Mouse (Mus musculus) embryonic facial prominence, embryonic 12.5 days (tissue): Measurements from ENCODE around the gene AU040320. TPM values are rescaled to one million over a fixed set of nuclear protein-coding genes. Genes with fewer than 3 reads are reported as not detected.

Experiments
- ATAC-seq: fragments of 200-750 bp; cut with Nextera tagmentation; 2 replicates; pipeline ENCODE4 v1.8.0; 2017; ENCODE audit not compliant: insufficient number of reproducible peaks, insufficient read depth, low FRiP score, low TSS enrichment
- H3K27ac ChIP-seq: fragments of 300-500 bp; sonication (generic); 2 replicates; pipeline ENCODE4 v1.5.1; 2016; ENCODE audit warnings: mild to moderate bottlenecking
- H3K27me3 ChIP-seq: fragments of 300-500 bp; sonication (generic); 2 replicates; pipeline ENCODE4 v1.6.1; 2016; ENCODE audit warnings: mild to moderate bottlenecking, moderate library complexity
- H3K36me3 ChIP-seq: fragments of 300-500 bp; sonication (generic); 2 replicates; pipeline ENCODE4 v1.6.1; 2016; ENCODE audit warnings: mild to moderate bottlenecking
- H3K4me1 ChIP-seq: fragments of 300-500 bp; sonication (generic); 2 replicates; pipeline ENCODE4 v1.6.1; 2016
- H3K4me2 ChIP-seq: fragments of 300-500 bp; sonication (generic); replicated peaks from 2 replicates; pipeline ENCODE4 v1.6.1; 2016; ENCODE audit warnings: mild to moderate bottlenecking, moderate library complexity
- H3K4me3 ChIP-seq: fragments of 300-500 bp; sonication (generic); 2 replicates; pipeline ENCODE4 v1.5.1; 2016; ENCODE audit warnings: mild to moderate bottlenecking
- H3K9ac ChIP-seq: fragments of 300-500 bp; sonication (generic); 2 replicates; pipeline ENCODE4 v1.6.1; 2016; ENCODE audit warnings: mild to moderate bottlenecking, moderate library complexity
- H3K9me3 ChIP-seq: fragments of 300-500 bp; sonication (generic); 2 replicates; pipeline ENCODE4 v1.6.1; 2016; ENCODE audit warnings: mild to moderate bottlenecking, moderate library complexity
- WGBS: fragments of 180-500 bp; shearing (Covaris S2); methylation state at CpG from one replicate; pipeline ENCODE4 v1.1.7; 2016; 5-methylcytosine and 5-hydroxymethylcytosine counted together
- polyA plus RNA-seq: library from polyadenylated mRNA; unstranded; fragments of >200 nt; fragmentation: Nextera tagmentation; extraction: Ambion mirVana; gene quantifications from 2 replicates; pipeline ENCODE4 v1.2.1, GENCODE M21; 2016

AU040320 gene
- polyA plus RNA-seq, 1 experiment from 2014 or later, result 18.1 TPM

DNA sequence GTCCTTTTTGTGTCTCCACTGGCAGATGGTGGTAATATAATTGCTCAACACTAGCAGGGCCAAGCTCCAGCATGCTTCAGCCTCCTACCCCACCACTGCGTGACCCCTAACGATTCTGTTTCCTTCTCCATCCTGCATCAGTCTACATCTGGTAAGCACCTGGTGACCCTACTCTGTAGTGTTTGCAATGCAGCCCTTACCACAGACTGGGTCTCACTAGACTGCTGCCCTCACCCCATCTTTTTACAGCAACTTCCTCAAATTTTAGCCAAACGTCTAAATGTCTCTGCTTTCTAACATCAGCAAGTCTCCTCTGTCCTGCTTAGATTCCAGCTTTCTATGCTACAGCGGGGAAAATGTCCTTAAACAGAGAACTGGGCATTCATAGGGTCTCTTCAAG lies 17.5 kb downstream of the AU040320 start:
- no peaks in the 10 kb centered on the region for H3K9me3 ChIP-seq
- H3K9ac ChIP-seq, result no peak overlapping the region
- WGBS, result 65% methylated on average over 4 of the region's 4 CpGs
- no peak overlapping the region for H3K4me3 ChIP-seq
- ATAC-seq, result no peak
- H3K36me3 ChIP-seq, result peaks cover 5% of the 10 kb centered on the region; the same call in 1 of the 2 replicates
- no peaks in the 10 kb centered on the region for H3K4me1 ChIP-seq
- H3K27me3 ChIP-seq, result no peaks in the 10 kb centered on the region
- no peak overlapping the region for H3K27ac ChIP-seq
- H3K4me2 ChIP-seq, result no peak overlapping the region

- Histone ChIP-seq H3K4me2 (no peak overlapping the region), H3K27ac (no peak overlapping the region), H3K9me3 (no peaks in the 10 kb centered on the region), H3K9ac (no peak overlapping the region), H3K4me1 (peaks cover 4% of the 10 kb centered on the region; the same call in 1 of the 2 replicates), H3K27me3 (no peaks in the 10 kb centered on the region), H3K4me3 (no peak overlapping the region), H3K36me3 (peaks cover 5% of the 10 kb centered on the region; the same call in 1 of the 2 replicates)
- 93% methylated on average over 6 of the region's 6 CpGs for WGBS
- ATAC-seq, result no peak
These were observed 20.5 kb downstream of the AU040320 start for GRCm38 (mm10) chr4:126773871-126774270.

DNA sequence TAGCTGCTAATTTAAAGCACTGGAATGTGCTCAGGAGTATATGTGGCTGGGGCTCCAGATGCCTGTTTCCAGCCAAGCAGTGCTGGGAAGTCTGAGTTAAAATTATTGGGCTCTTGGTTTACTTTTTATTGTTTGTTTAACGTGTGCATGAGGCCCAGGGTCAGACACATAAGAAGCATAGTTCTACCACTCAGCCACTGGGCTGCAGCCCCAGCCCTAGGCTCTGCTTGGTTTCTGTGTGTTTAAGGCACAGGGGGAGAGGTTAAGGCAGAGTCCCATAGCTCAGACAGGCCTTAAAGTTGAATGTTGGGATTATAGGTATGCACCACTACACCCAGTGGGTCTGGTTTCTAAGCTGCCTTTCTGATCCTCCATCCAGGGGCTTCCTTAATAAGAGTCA lies 21.8 kb downstream of the AU040320 start:
- Histone ChIP-seq H3K9ac (no peak overlapping the region), H3K9me3 (no peaks in the 10 kb centered on the region), H3K27me3 (no peaks in the 10 kb centered on the region), H3K4me2 (no peak overlapping the region), H3K4me3 (no peak overlapping the region), H3K4me1 (peaks cover 9% of the 10 kb centered on the region; the same call in 1 of the 2 replicates), H3K36me3 (peaks cover 5% of the 10 kb centered on the region; the same call in 1 of the 2 replicates), H3K27ac (no peak overlapping the region)
- WGBS, result 72% methylated on average over 1 of the region's 1 CpGs
- ATAC-seq, result no peak

DNA sequence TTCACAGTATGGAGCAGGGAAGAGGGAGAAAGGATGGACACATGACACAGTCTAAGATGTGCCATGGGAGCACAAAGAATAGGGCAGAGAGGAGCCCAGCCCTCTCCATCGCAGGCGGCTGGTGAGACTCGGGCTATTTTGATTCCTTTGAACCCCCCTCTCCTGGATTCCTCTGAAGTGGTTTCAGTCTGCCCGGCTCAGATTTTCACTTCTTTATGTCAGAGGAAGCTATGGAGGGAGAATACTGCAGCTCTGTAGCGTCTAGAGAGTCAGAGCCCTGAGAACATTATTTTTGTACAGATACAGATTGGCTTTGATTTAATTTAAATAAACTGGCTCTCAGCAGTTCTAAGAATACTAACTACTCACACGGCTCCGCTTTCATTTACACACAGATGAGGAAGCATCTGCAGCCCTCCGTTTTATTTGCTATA lies 25.8 kb downstream of the AU040320 start:
- no peak overlapping the region for H3K9ac ChIP-seq
- peak overlapping the region; percentile 41 for H3K27ac ChIP-seq
- H3K4me1 ChIP-seq, result peaks cover 18% of the 10 kb centered on the region
- no peaks in the 10 kb centered on the region for H3K9me3 ChIP-seq
- H3K36me3 ChIP-seq, result no peaks in the 10 kb centered on the region
- 41% methylated on average over 8 of the region's 8 CpGs for WGBS
- ATAC-seq, result no peak
- no peak overlapping the region for H3K4me2 ChIP-seq
- H3K27me3 ChIP-seq, result no peaks in the 10 kb centered on the region
- no peak overlapping the region for H3K4me3 ChIP-seq

GRCm38 (mm10) chr4:126779826-126780775 lies 26.8 kb downstream of the AU040320 start:
- ATAC-seq, result no peak
- WGBS, result 66% methylated on average over 12 of the region's 12 CpGs

DNA sequence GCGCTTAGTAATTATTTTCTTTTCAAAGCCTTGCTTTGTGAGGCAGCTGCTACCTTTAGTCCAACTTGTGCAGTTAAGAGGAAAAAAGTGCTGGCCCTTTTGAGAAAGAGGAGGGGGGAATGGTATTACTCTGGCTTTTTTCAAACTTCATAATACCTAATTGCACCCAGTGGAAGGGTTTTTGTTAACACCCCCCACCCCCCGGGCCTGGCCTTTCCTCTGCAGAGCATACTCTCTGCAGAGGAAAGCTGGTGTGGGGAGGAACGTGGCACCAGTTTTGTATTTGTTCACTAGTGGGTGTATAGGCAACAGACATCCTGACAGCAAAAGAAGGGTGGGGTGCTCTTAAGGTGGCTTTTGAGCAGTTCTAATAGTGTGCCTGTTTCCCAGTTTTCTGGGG lies 28.5 kb downstream of the AU040320 start:
- Histone ChIP-seq H3K9me3 (no peaks in the 10 kb centered on the region), H3K27ac (no peak overlapping the region), H3K36me3 (no peaks in the 10 kb centered on the region), H3K9ac (no peak overlapping the region), H3K4me2 (no peak overlapping the region), H3K4me1 (peaks cover 18% of the 10 kb centered on the region), H3K4me3 (no peak overlapping the region), H3K27me3 (no peaks in the 10 kb centered on the region)
- ATAC-seq, result no peak
- 60% methylated on average over 3 of the region's 3 CpGs for WGBS

More at GRCm38 (mm10) chr4:126779826-126780775, 26.8 kb downstream of the AU040320 start:
- no peaks in the 10 kb centered on the region for H3K27me3 ChIP-seq
- no peak overlapping the region for H3K27ac ChIP-seq
- no peaks in the 10 kb centered on the region for H3K9me3 ChIP-seq
- peaks cover 18% of the 10 kb centered on the region for H3K4me1 ChIP-seq
- no peak overlapping the region for H3K4me2 ChIP-seq
- H3K36me3 ChIP-seq, result no peaks in the 10 kb centered on the region
- no peak overlapping the region for H3K9ac ChIP-seq
- no peak overlapping the region for H3K4me3 ChIP-seq

GRCm38 (mm10) chr4:126782512-126782911 lies 29.2 kb downstream of the AU040320 start:
- H3K4me2 ChIP-seq, result no peak overlapping the region
- no peak overlapping the region for H3K4me3 ChIP-seq
- H3K36me3 ChIP-seq, result no peaks in the 10 kb centered on the region
- 79% methylated on average over 8 of the region's 8 CpGs for WGBS
- peaks cover 18% of the 10 kb centered on the region for H3K4me1 ChIP-seq
- H3K9ac ChIP-seq, result no peak overlapping the region
- H3K27ac ChIP-seq, result no peak overlapping the region
- no peak for ATAC-seq
- no peaks in the 10 kb centered on the region for H3K27me3 ChIP-seq
- no peaks in the 10 kb centered on the region for H3K9me3 ChIP-seq

DNA sequence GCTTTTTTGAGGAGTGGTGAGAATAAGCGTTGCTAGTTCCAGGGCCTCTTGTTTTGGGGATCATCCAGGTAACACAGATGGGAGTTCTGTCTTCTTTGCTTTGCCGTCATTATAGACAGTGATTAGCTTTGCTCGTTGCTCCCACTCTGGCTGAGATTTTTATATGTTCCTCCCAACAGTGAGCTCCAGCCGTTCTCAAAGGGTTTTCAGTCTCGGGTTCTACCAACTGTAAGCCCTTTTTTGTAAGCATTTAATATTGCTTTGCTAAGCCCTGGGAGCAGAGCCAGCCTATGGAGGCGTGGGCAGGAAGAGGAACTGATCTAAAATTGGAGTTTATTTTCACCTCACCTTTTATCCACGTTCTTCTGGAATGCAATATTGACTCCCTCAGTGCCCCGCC lies 29.7 kb downstream of the AU040320 start:
- no peak for ATAC-seq
- no peaks in the 10 kb centered on the region for H3K27me3 ChIP-seq
- H3K27ac ChIP-seq, result no peak overlapping the region
- H3K4me3 ChIP-seq, result no peak overlapping the region
- H3K36me3 ChIP-seq, result no peaks in the 10 kb centered on the region
- no peak overlapping the region for H3K9ac ChIP-seq
- no peak overlapping the region for H3K4me2 ChIP-seq
- H3K4me1 ChIP-seq, result peaks cover 18% of the 10 kb centered on the region
- WGBS, result 76% methylated on average over 8 of the region's 8 CpGs
- H3K9me3 ChIP-seq, result no peaks in the 10 kb centered on the region

- ATAC-seq, result no peak
- WGBS, result 89% methylated on average over 7 of the region's 7 CpGs
- Histone ChIP-seq H3K27me3 (no peaks in the 10 kb centered on the region), H3K27ac (no peak overlapping the region), H3K4me3 (no peak overlapping the region), H3K9me3 (no peaks in the 10 kb centered on the region), H3K36me3 (peaks cover 20% of the 10 kb centered on the region), H3K4me1 (no peaks in the 10 kb centered on the region), H3K4me2 (no peak overlapping the region), H3K9ac (no peak overlapping the region)
These were observed 39.2 kb downstream of the AU040320 start for GRCm38 (mm10) chr4:126792341-126793102.

DNA sequence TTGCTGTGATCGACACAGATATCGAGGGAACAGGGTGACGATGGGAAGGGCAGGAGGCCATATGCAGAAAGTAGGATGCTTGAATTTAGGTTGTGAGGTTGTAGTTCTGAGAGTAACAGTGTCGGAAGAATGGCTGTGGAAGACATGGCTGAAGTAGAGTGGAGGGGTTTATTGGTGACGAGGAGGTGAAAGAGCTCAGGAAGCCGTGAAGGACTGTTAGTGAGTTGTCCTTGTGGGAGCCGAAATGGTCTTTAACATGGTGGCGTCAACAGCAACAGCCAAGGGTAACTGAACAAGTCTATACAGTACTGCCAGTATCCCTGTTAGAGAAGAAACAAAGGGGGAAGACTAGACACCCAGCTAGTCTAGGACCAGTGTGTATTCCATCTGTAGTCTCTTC lies 48.8 kb downstream of the AU040320 start:
- Histone ChIP-seq H3K4me1 (no peaks in the 10 kb centered on the region), H3K9ac (no peak overlapping the region), H3K4me2 (no peak overlapping the region), H3K9me3 (no peaks in the 10 kb centered on the region), H3K36me3 (0 out of 2 replicates have a peak, but pooled peaks cover 4% of the 10 kb centered on the region), H3K4me3 (no peak overlapping the region), H3K27me3 (no peaks in the 10 kb centered on the region), H3K27ac (no peak overlapping the region)
- WGBS, result 94% methylated on average over 8 of the region's 8 CpGs
- no peak for ATAC-seq

DNA sequence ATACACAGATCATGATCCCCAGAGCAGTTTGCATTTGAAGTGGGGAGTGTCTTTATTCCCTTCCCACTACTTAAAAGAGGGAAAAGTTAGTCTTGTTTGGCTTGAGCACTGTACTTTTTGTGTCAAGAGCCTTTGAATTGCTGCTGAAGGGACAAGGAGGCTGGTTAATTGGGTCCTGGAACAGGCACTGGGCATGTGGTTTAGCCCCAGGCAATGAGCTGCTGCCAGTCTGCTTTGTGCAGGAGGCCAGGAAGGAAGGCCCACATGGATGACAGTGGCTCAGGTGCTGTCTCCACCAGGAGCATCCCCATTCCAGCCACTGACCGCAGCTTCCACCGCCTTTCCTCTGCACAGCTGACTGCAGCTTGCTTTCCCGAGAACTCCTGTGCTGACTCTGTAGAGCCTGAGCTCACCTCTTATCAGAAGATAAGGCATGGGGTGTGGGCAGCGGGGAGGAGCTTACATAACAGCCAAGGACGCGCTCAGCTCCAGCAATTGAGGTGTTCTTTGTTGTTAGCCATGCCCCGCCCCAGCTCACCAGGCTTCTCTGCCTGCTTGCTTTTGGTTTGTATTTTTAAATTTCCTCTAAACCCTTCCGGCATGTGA lies 50.0 kb downstream of the AU040320 start:
- no peak overlapping the region for H3K4me2 ChIP-seq
- no peak overlapping the region for H3K27ac ChIP-seq
- ATAC-seq, result no peak
- no peak overlapping the region for H3K4me3 ChIP-seq
- 36% methylated on average over 8 of the region's 8 CpGs for WGBS
- no peaks in the 10 kb centered on the region for H3K27me3 ChIP-seq
- H3K9me3 ChIP-seq, result no peaks in the 10 kb centered on the region
- 0 out of 2 replicates have a peak, but pooled peaks cover 4% of the 10 kb centered on the region for H3K36me3 ChIP-seq
- no peak overlapping the region for H3K9ac ChIP-seq
- no peaks in the 10 kb centered on the region for H3K4me1 ChIP-seq
